Mouse (Mus musculus): ENCODE measurements around the gene Syn2.
A peak's percentile ranks its signal among the peaks of the same experiment; 100 is the strongest.

Syn2 gene

DNA sequence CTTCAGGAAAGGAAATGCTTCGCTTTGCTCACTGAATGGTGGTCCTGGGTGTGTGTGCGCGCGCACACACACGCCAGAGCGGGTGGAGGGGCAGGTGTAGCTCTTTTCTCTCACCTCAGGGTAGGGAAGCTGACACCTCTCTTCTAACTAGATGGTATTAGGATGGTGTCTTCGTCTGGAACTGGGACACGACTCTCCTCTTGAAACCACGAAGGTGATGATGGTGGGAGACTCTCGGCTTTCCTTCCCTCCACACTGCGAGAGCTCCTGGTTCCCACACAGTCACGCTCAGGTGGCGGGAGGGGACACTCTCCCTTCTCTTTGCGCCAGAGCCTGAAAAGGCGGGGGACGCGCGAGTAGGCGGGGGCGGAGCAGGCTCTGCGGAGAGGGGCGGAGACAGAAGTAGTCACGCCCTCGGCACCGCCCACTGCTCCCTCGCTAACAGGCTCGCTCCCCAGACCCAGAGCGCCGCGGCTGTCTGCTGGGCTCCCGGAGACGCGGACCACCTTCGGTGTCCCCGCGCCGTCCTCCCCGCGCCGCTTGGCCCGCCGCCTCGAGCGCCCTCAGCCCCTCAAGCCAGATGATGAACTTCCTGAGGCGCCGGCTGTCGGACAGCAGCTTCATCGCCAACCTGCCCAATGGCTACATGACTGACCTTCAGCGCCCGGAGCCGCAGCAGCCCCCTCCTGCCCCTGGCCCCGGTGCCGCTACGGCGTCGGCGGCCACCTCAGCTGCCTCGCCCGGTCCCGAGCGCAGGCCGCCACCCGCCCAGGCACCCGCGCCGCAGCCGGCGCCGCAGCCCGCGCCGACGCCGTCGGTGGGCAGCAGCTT, at the start of gene Syn2:
Syn2 (plus strand) TSS at position 402 of the 831 bp plus-strand sequence.
- DNase-seq: peak; percentile 95

DNA sequence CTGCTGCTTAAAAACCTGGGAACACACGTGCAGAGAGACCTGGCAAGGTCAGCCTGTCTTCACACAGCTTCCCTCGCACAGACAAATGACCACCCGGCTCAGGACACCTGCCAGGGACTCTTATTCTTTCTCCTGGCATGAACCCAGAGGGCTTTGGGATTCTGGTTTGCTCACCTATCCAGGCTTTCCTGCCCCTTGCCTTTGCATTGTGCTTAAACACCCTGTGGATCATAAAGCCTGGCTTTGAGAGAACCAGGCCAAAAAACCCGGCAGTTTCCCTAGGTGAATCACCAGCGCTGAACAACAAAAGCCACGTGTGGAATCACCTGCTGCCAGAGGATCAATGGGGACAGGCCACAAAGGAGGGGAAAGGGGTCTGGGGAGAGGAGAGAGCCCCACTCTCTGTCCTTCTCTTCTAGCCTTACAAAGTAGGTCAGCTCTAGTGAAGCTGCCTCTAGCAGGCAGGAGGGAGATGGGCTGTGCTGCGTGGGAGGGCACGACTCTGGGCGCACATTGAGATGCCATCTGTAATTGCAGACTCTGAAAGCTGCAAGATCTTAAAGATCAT, 49.3 kb upstream of the Syn2 start:
- DNase-seq: peak; percentile 88

DNA sequence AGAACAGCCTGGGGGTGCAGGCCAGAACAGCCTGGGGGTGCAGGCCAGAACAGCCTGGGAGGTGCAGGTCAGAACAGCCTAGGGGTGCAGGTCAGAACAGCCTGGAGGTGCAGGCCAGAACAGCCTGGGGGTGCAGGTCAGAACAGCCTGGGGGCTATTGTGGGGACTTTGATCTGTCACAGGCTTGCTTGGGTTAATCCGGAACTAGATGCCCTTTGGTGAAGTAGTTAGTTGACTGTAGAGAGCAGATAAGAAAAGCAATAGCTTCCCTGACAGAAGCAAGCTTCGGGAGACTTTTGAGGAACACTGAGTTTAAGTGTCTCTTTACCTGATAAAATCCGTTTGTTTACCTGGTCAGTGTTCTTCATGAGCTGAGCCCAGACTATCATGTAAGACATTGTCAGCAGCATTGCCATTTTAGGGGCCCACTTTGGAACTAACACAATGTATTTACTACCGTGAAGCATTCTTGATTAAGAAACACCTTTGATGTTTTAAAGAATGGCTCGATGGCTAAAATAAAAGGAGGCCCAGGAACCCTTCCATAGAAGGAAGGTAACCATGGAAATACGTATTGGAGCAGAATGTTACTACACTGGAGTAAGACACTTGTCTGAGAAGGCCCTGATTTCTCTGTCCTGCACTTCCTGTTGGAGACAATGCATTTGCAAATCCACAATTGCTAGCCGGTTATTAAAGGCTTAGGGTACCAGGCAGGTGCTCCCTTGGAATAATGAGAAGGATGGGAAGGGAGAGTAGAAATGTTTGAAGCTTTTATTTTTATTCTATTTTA, 46.2 kb upstream of the Syn2 start:
- no peak for DNase-seq

DNA sequence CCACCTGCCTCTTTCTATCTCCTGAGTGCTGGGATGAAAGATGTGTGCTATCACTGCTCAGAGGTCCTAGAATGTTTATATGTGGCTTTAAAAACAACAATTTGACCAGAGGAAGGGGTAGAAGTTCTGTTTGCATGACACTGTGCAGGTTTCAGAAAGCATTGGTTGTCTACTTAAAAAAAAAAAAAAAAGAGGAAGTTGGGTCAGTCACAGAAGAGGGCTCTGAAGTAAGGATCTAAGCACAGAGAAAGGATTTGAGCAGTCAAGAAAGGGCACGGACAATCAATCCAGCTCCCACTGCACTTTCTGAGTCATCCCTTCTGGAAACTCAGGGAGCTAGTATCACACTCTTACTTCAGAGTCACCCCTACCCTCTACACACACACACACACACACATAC, 43.0 kb upstream of the Syn2 start:
- DNase-seq: no peak

DNA sequence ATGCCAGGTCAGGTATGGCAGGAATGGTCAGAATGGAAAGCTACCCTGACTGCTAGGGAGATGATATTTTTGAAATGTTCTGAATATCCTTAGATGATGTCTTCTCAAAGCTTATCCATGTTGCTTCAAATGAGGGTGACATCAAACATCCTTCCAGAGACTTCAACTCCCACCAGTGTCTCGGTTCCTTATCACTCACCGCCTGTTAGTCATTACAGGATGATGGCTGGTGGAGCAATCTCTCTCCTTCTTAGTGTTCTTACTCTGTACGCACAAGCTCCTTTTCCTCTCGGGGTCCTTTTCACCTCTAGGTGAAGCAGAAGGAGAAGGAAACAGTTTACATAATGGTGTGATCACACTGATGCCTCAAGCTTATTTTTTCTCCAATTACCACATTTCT, 32.2 kb upstream of the Syn2 start:
- no peak for DNase-seq

DNA sequence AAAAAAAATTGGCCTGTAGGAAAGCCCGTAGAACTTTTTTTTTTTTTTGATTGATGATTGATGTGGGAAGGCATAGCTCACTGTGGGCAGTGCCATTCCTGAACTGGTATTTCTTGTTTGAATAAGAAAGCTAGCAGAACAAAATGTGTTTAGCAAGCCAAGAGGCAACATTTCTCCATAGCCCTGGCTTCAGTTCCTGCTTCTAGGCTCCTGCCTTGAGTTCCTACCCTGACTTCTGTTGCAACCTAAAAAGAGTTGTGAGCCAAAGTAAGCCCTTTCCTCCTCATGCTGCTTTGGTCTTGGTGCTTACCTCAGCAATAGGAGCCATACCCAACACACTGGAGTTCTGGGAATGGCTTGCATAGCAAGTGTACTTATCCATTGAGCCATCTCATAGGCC, 23.3 kb upstream of the Syn2 start:
- DNase-seq: no peak

DNA sequence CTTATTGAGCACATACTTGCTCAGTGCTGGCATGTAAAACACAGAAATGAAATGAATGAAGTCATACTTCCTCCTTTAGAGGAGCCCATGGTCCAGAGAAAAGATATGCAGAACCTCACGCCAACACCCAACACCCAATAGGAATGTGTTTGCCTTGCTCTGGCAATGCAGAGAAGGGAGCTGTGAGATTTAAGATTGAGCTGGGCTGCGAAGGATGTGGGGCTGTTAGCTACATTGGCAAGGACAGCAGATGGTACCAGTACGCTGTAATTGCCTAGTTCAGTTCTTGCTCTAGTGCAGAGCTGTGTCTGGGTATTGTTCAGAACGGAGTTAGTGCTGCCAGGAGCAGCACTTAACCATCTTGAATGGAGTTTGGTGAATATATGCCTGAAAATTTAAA, 12.5 kb upstream of the Syn2 start:
- DNase-seq: no peak

DNA sequence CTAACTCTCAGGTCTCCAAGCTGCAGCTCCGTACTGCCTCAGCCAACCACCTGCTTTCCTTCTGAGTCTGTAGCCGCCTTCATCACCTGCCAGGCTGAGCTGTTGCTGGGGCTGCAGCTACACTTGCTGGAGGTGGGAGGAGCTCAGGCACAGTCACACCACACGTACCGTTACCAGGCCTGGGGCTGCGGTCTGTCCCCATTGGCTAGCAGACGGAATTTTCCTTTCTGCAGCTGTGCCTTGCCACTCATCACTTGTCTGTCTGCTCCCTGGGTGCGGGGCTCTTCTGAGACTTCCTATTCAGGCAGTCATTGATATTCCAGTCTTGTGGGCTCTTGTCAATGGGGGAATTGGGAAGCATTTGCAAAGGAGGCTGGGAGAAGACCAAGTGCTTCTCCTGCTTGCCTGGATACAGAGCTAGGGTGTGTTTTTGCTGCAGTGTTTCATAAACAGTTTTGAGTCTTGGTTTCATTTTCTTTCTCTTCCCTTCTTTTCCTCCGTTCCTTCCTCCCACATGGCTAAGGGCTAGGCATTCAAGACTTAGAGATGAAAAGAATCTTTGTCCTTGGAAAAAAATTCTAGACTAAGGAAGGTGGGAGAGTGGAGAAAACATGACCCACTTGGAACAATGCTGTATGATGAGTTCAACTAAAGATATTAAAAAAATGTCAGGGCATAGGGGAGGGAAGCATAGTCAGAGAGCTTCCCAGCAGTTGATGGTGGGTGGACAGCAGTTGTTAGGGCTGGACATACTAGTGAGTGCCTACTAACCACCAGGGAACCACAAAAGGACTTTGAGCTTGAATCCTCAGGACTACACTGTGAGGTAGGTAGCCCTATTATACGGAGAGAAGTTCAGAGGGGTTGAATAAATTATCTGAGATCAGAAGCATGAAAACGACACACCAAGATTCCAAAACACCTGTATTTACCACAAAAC, 11.2 kb upstream of the Syn2 start:
- DNase-seq: peak; percentile 64

DNA sequence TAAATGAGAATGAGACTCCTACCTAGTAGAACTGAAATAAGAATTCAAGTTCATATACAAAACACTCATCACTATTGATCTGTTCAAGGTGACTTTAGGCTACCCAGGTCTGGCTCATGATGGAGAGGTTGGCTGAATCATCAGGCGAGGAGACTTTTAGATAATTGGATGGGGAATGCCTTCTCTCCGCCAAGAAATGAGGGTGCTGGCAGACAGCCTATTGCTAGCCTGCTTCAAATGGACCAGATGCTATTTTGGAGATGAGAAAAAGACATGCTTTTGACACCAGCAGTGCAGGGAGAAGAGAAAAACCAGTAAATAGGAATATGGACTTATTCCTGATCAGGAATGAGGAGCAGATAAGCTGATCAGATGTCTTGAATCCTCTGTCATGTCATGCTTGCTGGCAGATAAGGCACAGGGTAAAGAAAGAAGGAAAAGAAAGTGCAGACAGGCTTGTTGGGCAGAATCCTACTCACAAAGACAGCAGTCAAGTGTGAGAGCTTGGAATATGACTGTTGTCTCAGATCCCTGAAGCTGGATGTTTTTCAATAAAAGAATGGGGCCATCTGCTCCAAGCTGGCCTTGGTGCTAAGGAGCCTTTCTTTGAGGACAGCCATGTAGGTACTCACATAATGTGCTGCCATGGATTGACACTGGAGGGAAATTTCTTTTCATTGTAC, 9.9 kb upstream of the Syn2 start:
- DNase-seq: peak; percentile 92

DNA sequence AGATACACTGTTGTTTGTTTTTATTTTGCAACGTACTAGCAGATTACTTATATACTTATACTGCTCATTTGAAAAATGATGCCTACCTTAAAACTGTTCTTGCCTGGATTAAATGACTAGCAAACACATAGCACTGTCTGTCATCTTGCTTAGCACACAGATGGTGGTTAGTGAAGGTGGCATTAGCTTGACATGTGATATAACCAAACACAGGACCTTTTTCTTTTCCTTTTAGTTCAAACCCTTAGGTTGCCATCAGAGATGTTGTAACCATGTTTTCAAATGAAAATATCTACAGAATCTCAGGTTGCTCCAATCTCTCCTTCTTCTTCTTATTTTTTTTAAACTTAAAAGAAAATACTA, 9.4 kb upstream of the Syn2 start:
- DNase-seq: no peak

DNA sequence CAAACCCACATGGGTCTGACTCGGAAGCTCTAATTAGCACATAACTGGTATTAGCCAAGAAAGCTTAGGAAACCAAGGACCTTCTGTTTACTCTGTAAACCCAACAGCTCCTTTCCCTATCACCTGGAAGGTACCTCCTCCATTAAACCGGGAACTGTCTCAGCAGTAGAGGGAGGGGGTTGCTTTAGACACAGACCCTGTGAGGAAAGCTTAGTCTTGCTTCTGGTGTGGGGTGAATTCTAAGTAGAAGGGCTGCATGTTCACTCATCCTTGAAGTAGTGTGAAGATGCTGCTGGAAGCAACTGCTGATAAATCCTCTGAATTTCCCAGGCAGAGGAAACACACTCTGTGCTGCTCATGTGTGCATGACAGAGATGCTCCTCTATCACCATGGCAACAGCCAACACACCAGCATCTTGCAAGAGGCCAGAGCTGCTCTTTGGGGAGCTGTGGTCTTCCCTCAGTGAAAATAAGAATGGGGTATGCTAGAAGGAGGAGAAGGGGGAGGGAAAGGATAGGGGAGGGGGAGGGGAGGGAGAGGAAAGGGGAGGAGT, 8.4 kb upstream of the Syn2 start:
- peak; percentile 42 for DNase-seq

DNA sequence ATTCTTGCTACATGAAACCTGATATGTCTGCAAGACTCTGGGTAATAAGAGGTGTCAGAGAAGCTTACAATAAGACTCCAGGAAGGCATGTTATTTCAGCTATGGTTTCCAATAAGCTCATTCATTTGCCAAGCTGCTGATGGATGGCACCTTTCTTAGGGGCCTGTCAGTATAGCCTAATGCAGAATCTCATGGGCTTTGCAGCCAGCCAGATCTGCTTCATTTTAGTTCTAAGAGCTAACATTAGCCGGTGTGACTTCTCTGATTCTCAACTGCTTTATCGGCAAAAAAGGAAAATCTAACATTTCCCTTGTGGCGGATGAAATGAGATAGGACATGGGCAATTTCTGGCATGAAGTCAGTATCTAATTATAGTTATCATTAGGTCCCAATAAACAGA, 7.9 kb upstream of the Syn2 start:
- DNase-seq: no peak

DNA sequence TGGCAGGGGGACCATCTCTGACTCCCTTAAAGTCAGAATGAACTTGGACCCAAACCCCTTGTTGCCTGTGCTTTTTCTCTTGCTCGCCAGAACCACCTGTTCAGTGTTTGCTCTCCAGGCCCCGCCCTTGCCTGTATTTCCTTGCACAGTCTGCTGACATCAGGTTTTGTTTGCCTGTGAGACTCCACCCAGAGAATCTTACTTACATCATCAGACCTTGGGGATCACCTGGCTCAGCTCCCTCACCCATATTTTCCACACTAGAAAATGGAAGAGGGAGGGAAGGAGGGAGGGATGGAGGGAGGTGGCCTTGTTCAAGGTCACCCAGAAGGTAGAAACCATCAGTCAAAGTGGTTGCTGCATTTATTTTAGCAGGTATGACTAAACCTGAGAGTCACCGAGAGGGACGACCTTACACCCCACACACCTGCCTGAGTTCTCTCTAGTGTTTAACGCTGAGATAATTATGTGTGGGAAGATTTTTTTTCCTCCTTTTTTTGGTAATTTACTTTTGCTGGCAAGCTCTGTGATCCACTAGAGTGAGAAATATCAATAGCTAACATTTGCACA, 7.4 kb upstream of the Syn2 start:
- DNase-seq: no peak

DNA sequence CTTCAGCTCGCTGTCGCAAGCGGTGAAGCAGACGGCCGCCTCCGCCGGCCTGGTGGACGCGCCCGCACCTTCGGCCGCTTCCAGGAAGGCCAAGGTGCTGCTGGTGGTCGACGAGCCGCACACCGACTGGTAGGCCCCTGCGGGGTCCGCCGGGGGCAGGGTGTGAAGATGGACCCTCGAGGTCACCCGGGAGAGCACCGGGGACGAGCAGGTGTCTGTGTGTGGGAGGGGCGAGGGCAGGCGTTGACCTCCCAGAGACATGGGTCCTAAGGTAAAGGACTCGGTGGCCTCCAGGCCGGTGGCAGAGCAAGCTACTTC, 589 bp downstream of the Syn2 start:
- peak; percentile 75 for DNase-seq

DNA sequence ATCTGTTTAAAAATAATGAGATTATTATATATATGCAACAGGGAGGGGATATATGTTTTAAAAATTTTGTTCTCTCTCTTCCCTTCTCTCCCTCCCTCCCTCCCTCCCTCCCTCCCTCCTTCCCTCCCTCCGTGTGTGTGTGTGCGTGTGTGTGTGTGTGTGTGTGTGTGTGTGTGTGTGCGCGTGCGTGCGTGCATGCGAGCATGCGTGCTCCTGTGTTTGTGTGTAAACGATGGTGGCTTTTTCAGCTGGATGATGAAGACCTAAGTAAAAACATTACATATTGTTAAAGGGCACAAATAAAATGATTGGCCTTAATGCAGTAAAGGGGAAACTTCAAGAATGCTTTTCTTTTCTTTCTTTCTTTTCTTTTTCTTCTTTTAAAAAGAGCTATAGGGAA, 1.5 kb downstream of the Syn2 start:
- DNase-seq: no peak

DNA sequence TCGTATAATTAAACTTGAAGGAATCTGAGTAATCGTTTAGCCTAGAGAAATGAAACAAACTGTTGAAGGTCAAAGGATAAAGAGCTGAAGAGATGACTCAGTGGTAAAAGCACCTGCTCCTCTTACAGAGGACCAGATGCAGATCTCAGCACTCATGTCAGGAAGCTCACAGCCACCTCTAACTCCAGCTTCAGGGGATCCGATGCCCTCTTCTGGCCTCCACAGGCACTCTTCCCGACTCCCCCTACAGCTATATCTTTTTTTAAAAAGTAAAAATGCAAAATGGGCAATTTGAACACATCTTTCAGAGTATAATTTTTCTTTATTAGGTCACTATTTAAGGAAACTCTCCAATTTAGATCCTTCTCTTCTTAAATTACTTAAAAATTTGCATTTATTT, 6.7 kb downstream of the Syn2 start:
- no peak for DNase-seq

DNA sequence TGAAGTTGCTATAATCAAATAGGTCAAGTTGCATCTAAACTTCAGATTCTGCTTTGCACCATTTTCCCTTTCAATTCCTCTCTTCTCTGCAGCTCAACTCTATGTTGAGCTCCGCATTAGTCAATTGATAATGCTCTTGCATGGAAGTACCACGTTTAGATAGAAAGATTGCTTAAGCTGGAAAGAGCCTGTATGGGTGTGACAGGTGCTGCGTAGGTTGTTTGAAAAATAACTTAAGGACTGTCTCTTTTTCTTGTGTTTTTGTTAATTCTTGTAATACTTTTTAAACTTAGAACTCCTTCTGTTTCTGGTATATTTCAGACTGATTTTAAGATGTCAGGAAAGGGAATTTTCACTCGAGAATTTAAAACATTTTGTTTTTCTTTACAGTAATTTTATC, 26.5 kb downstream of the Syn2 start:
- no peak for DNase-seq

DNA sequence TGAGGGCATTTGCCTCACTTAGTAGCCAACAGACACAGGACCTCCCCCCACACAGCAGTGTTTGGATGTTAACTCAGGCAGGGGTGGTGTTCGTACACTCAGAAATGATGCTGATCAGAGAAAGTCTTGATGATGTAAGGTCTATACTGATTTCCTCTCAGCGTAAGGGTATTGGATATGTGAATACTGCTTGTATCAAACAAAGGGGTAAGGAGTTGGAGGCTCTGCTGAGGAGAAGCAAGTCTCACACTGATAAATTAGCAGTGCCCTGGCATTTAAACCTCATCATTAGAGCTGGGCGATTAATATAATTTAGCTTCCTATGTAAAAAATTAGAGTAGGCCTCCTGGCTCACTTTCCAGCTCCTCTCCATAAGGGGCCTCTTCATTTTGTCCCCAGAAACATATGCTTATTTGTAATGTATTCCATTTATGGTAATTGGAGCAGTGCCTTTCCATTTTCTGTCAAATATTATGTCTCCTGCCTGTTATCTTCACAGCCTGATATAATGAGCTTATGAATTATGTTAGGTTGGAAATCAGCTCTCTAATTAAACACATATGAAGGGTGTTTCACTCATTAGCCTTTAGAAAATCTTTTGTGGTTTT, 31.3 kb downstream of the Syn2 start:
- DNase-seq: no peak

DNA sequence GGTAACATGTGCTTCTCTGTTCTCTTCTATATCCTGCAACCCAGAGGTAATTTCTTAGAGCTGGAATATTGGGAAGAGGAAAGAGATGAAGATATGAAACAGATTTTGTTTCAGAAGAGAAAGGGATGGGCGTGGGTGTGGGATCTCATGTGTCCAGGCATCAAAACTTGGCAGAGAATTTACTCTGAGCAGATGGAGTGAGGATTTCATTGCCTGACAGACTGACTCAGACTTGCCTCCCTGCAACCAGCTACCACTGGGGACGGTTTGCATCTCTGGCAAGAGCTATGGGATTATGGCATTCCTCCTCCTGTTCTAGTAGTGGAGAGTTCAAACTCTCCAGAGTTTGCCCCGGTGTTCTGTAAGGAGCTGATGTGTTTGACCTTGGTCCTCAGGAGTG, 34.2 kb downstream of the Syn2 start:
- DNase-seq: peak; percentile 90

DNA sequence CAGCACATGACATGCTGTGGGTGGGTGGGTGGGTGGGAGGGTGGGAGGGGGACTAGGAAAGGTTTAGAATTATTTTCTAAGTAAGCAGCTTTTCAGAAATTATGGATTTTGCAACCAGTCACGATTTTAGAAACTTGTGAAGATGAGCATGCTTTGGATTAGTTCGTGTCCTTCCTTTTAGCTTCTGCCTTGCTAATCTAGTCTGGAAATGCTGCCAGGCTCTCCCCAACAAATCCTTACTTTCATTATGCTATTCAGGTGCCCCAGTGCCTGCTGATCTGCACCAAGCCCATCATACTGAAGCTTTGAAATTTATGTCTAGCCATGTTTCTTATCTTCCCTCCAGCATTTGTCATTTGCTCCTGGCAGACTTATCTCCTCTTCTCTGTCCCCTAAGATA, 34.8 kb downstream of the Syn2 start:
- DNase-seq: no peak

DNA sequence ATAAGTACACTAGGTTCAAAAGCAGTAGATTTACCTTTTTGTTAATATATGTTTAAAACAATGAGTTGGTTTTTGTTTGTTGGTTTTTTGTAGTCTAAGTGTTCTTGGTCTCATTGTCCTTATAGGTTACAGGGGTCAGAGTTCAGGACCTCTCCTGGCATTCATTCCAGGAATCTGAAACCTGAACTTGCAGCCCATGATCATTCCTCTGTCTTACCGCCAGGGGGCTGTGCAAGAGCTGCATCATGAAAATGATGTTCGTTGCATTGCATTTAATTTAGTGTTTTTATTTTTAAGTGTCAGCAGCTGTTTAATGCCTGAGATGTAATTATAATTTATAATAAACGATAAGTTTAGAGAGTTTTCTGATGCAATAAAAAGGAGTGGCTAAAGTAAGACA, 40.1 kb downstream of the Syn2 start:
- no peak for DNase-seq

Data from cerebellum, adult 11-12 months (tissue).